Mouse (Mus musculus): ENCODE measurements around the gene Gtf2ird1. TPM values are rescaled to one million over a fixed set of nuclear protein-coding genes. Genes with fewer than 3 reads are reported as not detected.
A peak's percentile ranks its signal among the peaks of the same experiment; 100 is the strongest.
"Not testable (repeated sequence)": the region's sequence is repeated elsewhere in the genome, so short reads cannot be mapped to it uniquely, and the experiment has no call there.

Gtf2ird1 gene
- total RNA-seq, 2 experiments from 2014 or later: 18.2 to 28.4 TPM

GRCm38 (mm10) chr5:134418315-134419074 lies 38.0 kb downstream of the Gtf2ird1 start:
- ATAC-seq (replicated peaks; ENCODE audit: poor library complexity): peak; percentile 54; the same call in 1 of the 2 replicates

- ATAC-seq (replicated peaks; ENCODE audit: poor library complexity): peak; percentile 58
These were observed 44.2 kb downstream of the Gtf2ird1 start for GRCm38 (mm10) chr5:134412341-134412740.

DNA sequence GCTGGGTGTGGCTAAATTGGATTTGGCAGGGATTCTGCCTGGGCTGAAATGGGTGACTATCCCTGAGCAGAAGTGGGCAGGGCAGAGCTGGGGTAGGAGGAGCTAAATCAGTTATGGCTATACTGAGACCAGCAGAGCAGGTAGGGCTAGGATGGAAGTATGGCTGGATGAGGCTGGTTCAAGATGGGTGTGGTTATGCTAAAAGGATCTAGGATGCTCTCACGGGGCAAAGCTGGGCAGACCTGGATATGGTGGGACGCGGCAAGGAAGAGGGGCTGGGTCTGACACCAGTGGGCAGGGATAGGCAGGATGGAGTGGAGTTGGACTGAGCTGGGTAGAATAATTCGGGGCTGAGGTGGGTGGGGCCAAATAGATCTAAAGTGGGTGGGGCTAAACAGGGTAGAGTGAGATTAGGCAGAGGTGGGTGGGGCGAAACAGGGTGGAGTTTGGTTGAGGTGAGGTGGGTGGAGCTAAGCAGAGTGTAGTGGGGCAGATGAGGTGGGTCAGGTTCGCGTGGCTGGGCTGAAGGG lies 46.1 kb downstream of the Gtf2ird1 start:
- ATAC-seq (replicated peaks; ENCODE audit: poor library complexity): peak; percentile 59

- peak; percentile 46 for ATAC-seq (replicated peaks; ENCODE audit: poor library complexity)
These were observed 46.8 kb downstream of the Gtf2ird1 start for GRCm38 (mm10) chr5:134409606-134410306.

GRCm38 (mm10) chr5:134408119-134408518 lies 48.4 kb downstream of the Gtf2ird1 start:
- ATAC-seq (replicated peaks; ENCODE audit: poor library complexity): no peak

GRCm38 (mm10) chr5:134401841-134402240 lies 54.7 kb downstream of the Gtf2ird1 start:
- no peak for ATAC-seq (replicated peaks; ENCODE audit: poor library complexity)

DNA sequence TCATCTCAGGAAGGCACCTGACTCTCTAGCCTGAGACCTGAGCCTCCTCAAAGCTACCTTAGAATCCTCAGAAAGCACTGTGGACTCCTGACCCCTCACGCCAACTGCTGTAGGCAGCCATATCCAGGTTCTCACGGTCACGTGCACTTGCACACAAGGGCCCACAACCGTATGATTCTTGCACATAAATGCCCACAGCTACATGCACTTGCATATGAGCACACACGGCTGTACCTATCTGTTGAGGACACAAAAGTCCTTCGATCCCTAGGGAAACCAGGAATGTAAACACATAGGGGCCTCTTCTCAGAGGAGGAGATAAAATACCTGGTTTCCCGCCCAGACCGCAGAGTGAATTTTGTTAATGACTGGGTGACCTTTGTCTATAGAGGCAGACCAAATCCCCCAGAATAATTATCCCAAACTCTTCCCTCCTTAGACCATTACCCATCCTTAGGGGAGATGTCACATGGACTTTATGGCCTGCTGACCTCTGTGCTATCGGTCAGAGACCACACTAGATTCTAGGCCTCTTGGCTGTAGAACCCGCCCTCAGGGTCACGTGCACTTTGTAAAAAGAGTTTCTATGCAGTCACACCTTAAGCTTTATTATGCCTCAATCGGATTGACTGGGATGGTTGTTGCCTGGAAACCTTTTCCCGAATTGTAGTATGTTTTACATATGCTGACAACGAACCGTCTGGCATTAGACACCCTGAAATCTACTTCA lies 58.9 kb downstream of the Gtf2ird1 start:
- ATAC-seq (replicated peaks; ENCODE audit: poor library complexity): no peak

- ATAC-seq (replicated peaks; ENCODE audit: poor library complexity): no peak
These were observed 60.0 kb downstream of the Gtf2ird1 start for GRCm38 (mm10) chr5:134396519-134396918.

- peak; percentile 94 for ATAC-seq (replicated peaks; ENCODE audit: poor library complexity)
These were observed 61.9 kb downstream of the Gtf2ird1 start for GRCm38 (mm10) chr5:134394624-134395023.

- peak; percentile 56 for ATAC-seq (replicated peaks; ENCODE audit: poor library complexity)
These were observed 62.9 kb downstream of the Gtf2ird1 start for GRCm38 (mm10) chr5:134393624-134394023.

DNA sequence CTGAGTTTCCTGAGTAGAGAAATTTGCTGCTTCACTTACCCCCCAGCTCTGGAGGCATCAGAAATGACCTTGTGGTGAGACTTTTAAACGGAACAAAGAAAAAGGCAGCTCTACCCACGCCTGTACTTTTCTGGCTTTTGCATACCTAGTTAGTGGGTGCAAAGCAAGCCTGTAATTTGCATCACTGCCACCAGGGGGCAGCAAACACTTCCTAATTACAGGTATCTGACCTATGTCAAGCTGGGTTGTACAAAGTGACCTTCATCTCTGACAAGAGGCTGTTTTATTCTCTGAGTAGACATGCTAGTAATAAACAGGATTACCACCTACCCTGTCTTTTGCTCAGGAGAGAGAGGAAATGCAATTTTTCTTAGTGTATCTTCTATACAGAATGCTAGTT lies 71.4 kb downstream of the Gtf2ird1 start:
- peak; percentile 89 for ATAC-seq (replicated peaks; ENCODE audit: poor library complexity)

DNA sequence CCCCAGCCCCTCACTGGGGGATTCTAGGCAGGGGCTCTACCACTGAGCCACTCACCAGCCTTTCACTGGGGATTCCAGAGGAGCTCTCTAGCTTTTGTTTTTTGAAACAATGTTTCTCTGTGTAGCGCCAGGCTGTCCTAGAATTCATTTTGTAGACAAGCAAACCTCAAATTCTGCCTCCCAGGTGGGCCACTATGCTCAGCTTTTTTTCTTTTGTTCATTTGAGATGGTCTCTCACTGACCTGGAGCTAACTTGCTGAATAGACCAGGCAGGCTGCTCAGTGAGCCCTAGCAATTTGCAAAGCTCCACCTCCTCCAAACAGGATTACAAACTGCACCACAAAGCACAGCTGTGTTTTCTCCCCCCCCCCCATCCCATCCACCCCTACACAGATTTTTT lies 81.3 kb downstream of the Gtf2ird1 start:
- ATAC-seq (replicated peaks; ENCODE audit: poor library complexity): no peak

GRCm38 (mm10) chr5:134374546-134374945 lies 82.0 kb downstream of the Gtf2ird1 start:
- ATAC-seq (replicated peaks; ENCODE audit: poor library complexity): peak; percentile 43

DNA sequence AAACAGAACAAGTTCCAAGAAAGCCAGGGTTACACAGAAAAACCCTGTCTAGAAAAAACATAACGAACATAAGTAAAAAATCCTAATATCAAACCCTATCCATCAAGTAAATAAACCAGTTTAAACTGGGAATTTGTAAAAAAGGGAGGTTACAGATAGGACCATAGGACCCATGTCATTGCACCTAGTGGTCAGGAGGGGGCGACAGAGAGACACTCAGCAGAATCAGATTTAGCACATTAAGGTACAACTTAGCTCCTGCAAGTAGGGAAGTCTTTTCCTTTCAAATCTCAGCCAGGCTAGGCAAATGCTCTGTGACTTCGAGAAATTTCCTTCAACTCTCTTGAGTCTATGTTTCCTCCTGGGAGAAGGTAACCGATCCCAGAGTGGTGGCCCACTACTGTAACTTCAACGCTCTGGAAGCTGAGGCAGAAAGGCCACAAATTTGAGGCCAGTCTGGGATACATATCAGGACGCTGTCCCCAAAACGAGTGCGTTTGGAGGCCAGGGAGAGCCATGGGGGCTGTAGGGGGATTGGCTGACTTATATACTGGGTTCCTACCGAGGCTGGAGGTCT lies 82.5 kb downstream of the Gtf2ird1 start:
- ATAC-seq (replicated peaks; ENCODE audit: poor library complexity): peak; percentile 90

DNA sequence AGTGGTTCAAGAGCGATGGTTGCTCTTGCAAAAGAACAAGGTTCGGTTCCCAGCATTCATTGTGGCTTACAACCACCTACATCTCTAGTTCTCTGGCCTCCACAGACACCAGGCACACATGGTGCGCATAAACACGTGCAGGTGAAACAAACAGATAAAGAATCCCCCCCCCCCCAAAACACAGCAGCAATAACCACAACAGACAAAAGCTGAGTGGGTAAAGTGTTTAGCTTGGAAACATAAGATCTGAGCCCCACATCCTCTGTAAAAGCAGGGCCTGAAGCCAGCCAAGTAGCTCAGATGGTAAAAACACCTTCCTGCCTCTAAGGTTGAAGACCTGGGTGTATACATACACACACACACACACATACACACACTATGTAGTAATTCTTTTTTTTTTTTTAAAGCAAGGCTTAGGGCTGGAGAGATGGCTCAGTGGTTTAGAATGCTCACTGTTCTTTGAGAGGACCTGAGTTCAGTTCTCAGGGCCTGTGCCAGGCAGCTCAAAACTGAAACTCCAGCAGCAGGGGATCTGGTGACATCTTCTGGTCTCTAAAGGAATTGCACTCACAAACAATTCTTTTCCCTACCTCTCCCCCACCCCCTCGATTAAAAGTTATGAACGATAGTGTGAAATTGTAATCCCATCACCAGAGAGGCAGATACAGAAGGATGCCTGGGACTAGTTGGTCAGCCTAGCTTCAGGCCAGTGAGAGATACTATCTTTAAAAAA lies 83.4 kb downstream of the Gtf2ird1 start:
- ATAC-seq (replicated peaks; ENCODE audit: poor library complexity): peak; percentile 61

DNA sequence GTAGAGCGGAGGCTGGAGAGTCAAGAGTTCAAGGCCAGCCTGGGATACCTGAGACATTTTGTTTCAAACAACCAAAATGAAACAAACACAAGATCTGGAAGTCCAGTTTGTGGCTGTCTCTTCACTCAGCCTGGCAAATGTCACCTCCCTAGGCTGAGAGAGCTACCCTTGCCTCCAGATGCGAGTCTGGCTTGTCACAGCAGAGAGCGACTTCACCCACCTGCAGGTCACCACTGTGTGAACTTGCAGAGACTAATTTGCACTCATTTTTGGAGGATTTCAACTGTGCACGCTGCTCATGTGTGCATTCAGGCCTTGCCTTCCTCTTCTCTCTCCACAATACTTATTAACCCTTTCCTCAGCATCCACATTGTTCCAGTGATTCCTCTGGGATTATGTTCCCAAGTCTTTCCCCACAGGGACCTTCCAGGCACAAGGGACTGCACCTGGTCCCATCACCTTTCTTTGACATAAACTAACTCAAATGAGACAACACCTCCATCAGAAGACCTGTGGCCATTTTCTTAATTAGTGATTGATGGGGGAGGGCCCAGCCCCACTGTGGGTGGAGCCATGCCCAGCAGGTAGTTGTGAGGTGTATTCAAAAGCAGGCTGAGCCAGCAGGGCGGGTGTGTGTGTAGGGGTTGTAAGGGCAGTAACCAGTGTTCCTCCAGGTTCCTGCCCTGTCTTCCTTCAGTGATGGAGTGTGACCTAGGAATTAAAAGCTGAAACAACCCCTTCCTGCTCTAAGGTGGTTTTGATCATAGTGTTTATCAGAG lies 84.8 kb downstream of the Gtf2ird1 start:
- no peak for ATAC-seq (replicated peaks; ENCODE audit: poor library complexity)

DNA sequence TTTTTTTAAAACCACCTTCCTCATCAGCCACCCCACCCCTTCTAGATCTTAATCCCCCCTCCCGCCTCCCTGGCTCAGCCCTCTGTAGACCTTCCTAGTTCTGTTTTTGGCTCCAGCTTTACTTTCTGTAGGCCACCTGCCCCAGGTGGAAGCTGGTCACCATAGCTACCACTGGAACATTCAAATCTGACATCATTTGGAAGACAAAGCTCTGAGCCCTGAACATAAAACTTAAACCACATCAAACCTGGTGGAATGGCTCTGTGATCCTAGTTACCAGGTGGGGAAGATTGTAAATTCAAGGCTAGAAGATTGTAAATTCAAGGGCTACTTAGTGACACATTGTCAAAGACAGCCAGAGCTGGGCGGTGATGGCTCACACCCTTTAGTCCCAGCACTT lies 85.7 kb downstream of the Gtf2ird1 start:
- no peak for ATAC-seq (replicated peaks; ENCODE audit: poor library complexity)

DNA sequence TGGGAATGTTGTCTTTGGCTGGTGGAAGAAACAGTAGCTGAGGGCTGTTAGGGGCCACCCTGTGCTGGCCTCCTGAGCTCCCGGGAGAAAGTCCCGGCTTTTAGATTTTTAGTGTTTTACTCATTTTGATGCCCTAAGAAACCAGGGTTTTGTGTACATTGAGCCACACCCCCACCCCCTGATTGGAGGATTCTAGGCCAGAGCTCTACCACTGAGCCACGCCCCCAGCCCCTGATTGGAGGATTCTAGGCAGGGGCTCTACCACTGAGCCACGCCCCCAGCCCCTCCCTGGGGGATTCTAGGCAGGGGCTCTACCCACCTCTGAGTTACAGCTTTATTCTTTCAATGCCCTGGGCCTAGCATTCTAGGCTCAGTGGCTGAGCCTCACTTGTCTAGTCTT lies 97.4 kb downstream of the Gtf2ird1 start:
- no peak for ATAC-seq (replicated peaks; ENCODE audit: poor library complexity)

GRCm38 (mm10) chr5:134355372-134355771 lies 101.1 kb downstream of the Gtf2ird1 start:
- ATAC-seq (replicated peaks; ENCODE audit: poor library complexity): not testable (repeated sequence)

Measured in megakaryocyte progenitor cell, adult 5-6 weeks (primary cell).